Mouse (Mus musculus): Measurements from ENCODE around the gene Scamp1.

The Scamp1 gene

DNA sequence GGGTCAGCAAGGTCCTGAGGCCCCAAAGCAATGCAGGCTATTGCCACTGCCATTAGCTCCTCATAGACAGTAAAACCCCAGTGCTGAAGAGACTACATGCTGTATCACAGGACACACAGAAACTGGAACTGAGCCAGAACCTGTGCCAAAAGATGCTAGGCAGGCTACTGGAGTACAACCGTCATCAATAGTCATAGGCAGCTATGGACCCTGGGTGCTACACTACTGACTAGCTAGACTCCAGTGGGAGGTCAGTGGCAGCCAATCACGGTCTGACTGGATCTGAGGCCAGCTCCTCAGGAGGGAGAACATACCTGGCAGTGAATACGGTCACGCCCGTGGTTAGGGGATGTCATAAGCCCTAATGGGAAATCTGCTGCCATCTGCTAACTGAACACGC is 14.4 kb downstream of the Scamp1 start:
- DNase-seq (ENCODE audit: low spot score in 2 of 2) = no peak

DNA sequence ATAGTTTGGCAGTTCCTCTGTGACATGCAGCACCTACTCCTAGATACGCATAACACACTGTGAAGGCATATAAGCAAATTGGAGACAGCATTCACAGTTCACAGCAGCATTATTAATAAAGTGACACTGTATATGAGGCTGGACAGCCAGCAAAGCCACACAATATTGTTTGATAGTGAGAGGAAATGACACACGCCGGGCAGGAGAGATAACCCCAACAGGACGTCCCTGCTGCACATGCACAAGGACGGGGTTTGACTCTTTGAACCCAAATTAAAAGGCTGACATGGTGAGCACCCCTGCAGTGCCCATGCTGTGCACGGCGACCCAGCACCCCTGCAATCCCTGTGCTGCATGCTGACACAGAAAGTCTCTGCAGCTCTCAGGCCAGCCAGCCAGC is 17.5 kb downstream of the Scamp1 start:
- DNase-seq (ENCODE audit: low spot score in 2 of 2) = no peak

DNA sequence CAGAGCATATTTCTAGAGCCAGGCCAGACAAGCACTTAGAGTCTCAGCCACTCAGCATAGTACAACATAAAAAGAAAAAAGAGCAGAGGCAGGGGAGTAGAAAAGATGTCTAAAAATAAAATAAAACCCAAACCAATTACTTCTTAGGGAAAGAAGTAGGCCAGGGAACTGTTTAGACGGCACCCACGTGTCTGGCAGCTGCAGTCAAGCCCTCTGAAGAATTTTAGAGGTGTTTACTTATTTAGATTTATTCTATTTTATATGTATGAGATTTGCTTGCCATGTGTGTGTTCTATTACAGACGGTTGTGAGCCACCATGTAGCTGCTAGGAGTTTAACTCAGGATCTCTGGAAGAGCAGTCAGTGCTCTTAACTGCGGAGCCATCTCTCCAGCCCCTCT is 18.5 kb downstream of the Scamp1 start:
- no peak for DNase-seq (ENCODE audit: low spot score in 2 of 2)

DNA sequence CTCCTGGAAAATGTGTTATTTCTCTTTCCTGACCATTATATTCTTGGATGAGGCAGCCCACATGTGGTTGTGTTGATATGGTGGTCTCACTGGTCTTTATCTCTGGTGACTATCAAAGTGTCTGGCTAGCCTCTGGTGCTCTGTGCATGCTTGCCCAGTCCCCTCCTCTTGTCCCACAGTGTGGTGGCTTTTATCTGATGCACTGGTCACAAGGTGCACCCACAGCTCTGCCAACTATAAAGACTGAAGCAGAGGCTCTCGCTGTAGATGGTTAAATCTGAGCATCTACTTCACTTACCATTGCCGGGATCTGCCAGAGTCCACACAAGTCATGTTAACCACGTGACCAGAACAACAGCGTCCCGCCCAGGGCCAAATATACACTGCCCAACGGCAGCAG is 19.1 kb downstream of the Scamp1 start:
- no peak for DNase-seq (ENCODE audit: low spot score in 2 of 2)

DNA sequence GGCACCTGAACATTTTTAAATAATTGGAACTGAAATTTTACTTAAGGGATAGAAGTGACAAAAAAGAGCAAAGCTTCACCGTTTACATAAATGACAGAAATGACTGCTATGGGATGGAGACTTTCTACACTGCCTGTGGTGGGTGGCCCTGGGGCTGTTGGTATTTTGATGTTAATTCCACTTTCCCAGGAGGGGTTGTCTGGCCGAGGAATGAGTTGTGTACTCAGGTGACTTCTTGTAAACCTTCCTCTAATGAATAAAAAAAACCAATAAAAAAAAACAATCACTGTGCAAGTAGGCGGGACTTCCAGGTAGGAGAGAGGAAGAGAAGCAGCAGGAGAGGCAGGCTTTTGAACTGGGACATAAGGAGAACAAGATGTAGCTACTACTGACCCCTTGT is 20.4 kb downstream of the Scamp1 start:
- DNase-seq (ENCODE audit: low spot score in 2 of 2) = no peak

DNA sequence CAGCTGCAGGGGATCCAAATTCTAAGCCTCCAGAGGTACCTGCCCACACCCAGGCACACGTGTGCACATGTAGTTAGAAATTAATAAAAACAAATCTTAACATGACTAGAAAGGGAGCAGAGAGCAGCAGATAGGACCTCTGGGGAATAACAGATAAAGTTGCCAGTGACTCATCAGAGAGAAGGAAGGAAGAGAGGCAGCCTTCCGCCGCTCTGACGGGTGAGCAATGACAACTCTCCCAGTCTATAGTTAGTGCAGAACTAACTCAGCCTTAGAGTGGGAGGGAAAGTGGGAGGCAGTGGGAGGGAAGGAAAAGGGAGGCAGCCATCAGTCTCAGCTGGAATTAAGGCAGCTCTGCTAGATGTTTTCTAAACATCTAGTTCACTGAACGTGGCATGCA is 21.7 kb downstream of the Scamp1 start:
- no peak for DNase-seq (ENCODE audit: low spot score in 2 of 2)

DNA sequence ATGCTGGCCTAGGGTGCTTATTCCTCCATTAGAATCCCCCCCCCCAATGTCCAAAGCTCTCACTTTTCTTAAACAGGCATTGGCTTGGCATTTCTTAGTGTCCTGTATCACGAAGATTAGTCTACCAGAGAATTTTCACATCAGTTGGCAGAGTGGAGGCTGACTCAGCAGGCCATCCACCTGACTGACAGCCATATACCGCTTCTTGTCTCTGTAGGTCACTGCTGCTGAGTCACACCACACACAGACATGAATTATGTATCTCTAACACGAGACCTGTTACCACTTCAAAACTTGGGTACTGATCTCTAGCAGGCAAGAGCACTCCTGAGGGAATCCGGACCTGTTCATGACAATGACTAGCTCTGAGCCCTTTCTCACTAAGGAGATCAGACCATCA is 23.1 kb downstream of the Scamp1 start:
- DNase-seq (ENCODE audit: low spot score in 2 of 2) = no peak

DNA sequence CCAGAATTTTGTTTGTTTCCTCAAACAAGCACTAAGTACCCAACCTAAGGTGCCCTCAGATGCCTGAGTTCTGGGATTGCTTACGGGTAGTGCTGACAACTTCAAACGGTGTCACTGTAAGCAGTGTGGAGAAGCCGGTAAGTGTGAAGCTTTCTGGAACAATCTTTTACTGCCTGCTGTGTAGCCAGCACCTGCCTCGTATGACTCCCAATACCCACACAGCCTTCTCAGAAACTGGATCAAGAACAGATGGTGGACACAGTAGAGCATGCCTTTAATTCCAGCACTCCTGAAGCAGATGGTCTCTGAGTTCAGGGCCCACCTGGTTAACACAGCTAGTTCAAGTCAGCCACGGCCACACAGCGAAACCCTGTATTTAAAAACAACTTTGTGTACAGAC is 24.0 kb downstream of the Scamp1 start:
- DNase-seq (ENCODE audit: low spot score in 2 of 2) = no peak

DNA sequence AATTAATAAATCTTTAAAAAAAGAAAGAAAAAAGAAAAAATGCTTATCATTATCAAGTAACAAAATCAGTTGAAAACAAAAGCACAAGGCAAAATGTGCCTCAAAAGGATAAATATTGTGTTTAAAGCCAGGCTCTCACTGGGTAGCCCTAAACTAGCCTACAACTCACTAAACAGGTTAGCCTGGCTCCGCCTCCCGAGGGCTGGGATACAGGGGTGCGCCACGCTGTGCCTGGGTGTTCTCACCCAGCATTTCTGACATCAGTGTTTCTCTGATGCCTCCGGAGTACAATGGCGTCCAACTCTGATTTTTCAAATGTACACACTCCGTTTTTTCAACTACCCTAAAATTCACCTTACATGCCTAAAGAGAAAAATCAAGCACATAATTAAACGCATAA is 24.7 kb downstream of the Scamp1 start:
- DNase-seq (ENCODE audit: low spot score in 2 of 2) = no peak

DNA sequence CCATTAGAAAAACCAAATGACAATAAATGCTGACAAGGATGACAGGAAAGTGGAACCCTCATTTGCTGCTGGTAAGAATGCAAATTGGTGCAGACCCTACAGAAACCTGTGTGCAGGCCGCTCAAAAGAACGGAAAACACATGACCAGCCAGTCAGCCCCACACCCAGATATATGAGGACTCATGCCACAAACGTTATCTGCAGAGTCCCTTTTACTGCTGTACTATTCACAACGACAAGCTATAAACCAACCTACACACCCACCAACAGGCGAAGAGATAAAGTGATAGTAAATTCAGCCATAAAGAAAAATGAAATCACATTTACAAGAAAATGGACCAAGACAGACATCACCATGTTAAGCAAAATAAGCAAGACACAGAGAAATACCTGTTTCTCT is 26.4 kb downstream of the Scamp1 start:
- no peak for DNase-seq (ENCODE audit: low spot score in 2 of 2)

DNA sequence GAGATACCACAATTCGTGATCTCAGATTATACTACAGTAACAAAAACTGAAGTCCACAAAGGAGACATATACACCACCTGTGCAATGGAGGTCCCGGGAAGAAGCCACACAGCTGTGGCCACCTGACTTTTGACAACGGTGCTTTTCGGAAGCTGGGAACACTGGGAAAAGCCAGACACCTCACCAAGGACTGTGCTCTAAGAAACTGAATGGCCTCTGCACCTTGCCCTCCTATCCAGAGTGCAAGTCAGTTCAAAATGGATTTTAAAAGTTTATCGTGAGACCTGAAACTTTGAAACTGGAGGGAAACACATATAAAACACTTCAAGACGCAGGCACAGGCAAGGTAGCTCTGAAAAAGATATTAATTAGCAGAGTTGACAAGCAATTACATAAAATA is 27.1 kb downstream of the Scamp1 start:
- DNase-seq (ENCODE audit: low spot score in 2 of 2) = no peak

DNA sequence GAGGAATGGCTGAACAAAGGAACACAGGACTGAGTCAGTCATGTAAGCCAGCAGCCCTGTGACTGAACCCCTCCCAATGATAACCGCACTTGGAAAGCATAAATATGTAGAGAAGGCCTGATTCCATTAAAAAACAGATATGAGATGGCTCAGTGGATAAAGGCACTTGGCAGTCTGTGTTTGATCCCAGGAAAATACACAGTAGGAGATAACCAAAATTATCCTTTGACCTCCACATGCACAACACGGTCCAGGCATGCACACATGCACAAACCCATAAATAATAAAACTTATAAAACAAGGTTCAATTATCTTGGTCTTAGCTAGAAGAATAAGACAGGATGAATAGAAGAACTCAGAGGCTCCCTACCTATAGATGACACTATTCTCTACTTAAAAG is 27.9 kb downstream of the Scamp1 start:
- DNase-seq (ENCODE audit: low spot score in 2 of 2) = no peak

DNA sequence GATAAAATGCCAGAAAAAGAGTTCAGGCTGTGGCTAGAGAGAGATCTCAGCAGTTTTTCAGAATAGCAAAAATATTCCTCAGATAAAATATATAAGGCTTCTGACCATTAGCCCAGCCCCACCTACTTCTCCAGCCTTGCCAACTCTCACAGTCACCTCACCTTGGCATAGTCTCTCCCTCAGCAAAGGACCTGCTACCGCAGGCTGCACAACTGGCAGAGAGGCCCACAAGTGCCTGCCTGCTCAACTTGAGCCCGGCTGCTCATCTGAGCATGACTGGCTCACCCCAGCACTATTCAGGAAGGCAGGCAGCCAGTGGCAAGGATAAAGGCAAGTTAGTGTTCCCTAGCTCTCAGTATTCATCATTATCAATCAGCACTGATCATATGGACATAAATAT is 30.5 kb downstream of the Scamp1 start:
- no peak for DNase-seq (ENCODE audit: low spot score in 2 of 2)

DNA sequence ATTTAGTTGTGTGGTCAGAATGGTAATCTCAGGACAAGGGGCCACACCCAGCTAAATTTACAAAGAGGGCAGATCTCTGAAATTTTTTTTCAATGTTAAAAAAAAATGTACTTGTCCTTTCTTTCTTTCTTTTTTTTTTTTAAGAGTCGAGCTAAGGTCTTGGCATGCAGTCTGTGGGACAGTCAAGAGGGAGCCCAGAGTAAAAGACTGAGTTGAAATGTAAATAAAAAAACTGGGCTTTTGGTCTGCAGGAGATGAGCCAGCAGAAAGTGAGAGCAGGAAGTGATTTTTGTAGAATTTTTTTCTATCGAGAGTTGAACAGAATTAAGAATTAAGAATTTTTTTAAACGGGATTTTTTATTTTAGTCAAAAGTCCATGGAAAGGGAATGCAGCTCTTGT is 31.4 kb downstream of the Scamp1 start:
- DNase-seq (ENCODE audit: low spot score in 2 of 2) = no peak

DNA sequence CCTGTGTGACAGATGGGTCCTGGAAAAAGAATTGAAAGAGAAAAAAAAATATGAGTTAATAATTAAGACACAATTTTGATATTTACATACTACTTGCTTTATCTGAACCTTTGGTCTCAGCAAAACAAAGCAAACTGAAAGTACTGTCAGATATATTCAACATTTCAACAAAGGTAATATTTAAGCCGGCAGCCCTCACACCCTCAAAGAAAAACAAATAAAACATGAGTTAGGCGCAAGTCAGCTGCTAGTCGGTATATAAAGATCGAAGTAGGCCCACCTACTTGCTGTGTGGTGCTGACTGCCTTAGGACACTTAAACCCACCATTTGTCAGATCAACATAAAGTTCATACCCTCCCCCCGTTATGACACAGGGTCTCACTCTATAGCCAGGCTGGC is 32.6 kb downstream of the Scamp1 start:
- no peak for DNase-seq (ENCODE audit: low spot score in 2 of 2)

DNA sequence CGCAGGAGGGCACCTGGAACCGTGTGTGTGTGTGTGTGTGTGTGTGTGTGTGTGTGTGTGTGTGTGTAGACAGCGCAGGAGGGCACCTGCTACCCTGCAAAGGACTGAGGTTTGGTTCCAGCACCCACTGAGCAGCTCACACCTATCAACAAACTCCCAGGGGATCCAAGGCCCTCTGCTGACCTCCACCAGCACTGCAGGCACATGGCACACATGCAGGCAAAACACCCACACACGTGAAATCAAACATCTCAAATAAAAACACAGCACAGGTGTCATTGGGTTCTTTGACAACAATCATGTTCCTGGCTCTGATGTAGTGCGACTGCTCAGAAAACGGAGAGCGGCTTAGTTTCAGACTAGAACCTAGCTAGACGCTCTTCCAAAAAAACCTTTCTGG is 34.9 kb downstream of the Scamp1 start:
- no peak for DNase-seq (ENCODE audit: low spot score in 2 of 2)

DNA sequence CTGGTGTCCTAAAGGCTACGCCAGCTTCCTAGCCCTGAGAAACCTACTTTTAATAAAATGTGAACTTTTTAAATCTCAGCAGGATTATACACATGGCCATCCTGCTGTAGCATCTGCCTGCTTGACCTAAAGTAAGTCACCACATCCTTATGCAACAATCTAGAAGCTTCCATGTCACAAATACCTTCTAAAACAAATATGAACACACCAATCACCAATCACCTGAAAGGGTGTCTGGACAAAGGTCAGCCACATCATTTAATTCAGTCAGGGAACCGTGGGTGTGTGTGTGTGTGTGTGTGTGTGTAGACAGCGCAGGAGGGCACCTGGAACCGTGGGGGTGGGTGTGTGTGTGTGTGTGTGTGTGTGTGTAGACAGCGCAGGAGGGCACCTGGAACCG is 35.5 kb downstream of the Scamp1 start:
- no peak for DNase-seq (ENCODE audit: low spot score in 2 of 2)

DNA sequence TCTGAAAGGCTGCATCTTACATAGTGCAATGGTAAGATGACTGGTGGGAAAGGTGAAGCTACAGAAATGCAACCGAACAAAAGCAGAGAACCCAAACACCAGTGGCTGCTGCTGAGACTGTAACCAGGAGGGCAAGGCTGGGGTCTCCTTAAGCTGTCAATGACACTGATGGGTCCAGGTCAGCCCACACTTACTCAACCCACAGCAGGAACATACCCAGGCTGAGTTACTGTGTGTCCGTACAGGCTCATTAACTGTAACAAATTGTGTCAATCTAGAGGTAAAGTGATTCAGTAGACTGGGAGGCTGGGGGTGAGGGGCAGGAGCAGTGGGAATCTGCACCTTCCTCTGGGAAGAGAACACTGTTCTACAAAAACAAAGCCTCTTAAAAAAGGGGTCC is 42.8 kb downstream of the Scamp1 start:
- no peak for DNase-seq (ENCODE audit: low spot score in 2 of 2)

DNA sequence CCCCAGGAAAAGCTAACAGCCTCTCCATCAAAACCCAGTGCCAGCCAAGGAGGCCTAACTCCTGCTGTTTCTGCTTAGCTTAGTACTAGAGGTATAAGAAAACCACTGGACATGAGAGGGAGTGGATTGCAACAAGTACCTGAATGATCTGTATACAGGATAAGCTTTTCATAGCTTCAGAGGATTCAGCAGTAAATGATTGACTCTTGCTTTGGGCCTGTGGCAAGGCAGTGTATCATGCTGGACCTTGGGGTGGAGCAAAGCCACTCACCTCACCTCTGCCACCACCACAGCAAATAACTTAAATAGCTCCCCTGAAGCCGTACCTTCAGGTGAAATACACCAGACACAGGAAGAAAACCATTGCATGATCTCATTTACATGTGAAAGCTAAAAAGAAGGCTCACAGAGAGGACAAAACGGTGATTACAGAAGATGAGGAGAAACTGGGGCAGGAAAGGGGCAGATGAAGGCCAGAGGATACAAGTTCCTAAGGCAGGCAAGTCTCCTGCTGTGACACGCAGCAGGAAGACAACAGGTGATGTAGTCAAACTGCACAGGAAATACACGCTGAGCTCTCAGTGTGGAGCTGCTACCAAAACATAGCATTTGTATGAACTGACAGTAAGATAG is 43.6 kb downstream of the Scamp1 start:
- no peak for DNase-seq (ENCODE audit: low spot score in 2 of 2)

DNA sequence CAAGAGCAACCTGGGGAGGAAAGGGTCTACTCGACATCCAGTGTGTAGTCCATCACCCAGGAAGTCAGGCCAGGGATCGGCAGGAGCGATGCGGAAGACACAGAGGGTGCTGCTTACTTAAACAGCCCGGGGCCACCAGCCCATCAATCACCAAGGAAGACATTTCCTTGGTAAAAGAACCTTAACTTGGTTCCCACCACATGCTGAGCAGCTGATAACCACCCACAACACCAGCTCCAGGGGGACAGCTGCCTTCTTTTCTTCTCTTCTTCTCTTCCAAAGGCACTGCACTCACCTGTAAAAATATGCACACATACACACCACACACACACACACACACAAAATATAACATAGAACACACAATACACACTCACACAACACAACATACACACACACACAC is 44.8 kb downstream of the Scamp1 start:
- DNase-seq (ENCODE audit: low spot score in 2 of 2) = no peak

DNA sequence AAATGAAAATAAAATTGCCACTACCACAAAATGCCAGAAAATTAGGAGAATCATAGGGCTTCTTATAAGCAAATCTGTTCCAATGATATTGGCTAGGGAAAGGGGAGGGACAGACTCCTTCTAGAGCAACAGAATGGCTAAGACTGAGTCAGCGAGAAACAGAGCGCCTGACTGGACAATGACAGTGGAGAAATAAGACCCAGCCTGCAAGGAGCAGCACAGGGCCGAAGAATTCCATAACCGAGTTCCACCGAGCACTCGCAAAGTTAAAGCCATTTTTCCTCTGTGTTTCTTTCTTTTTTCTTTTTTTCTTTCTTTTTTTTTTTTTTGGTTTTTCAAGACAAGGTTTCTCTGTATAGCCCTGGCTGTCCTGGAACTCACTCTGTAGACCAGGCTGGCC is 45.5 kb downstream of the Scamp1 start:
- DNase-seq (ENCODE audit: low spot score in 2 of 2) = no peak

DNA sequence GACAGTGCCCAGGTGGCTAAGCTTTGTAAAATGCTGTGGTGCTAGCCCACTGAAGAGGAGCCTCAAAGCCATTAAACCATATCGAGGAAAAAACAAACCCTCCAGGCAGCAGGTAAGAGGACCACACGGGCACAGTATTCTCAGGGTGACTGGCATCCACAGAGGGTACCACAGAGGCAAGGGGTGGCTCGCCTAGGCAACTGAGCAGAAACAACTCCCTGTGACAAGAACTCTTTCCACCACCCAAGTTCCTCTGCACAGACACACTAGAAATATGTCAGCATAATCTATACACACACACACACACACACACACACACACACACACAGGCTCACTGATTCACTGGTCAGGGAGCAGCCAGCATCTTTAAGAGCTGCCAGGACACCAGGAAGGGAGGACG is 46.2 kb downstream of the Scamp1 start:
- no peak for DNase-seq (ENCODE audit: low spot score in 2 of 2)

DNA sequence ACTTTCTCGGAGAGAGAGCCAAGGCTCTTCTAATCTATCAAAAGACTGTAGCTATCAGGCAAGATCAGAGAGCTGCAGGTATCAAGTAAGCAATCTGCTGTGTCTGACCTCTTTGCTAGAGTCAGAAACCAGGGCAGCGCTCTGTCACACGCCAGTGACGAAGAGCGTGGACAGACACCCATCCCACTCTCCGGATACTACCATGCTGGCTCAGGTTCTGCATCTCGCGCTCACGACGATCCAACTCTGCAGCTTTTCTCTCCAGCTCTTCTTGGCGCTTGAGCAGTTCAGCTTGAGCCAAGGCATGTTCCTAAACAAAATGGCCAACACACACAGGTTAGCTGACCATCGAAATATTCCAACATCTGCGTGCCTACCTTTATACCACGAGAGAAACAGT is 53.8 kb downstream of the Scamp1 start:
- DNase-seq (ENCODE audit: low spot score in 2 of 2) = no peak
